Mouse (Mus musculus) heart, postnatal 4 days (tissue): ENCODE results near the gene Astn2. TPM values are rescaled to one million over a fixed set of nuclear protein-coding genes. Genes with fewer than 3 reads are reported as not detected.

Source experiments
- DNase-seq: peaks from one replicate; pipeline ENCODE4 v3.0.0; 2021
- total RNA-seq, 2 experiments: library from RNA; stranded (reverse); gene quantifications; 2 replicates each; pipeline ENCODE4 v1.2.3; 2021

Astn2 gene
- total RNA-seq, 2 experiments from 2014 or later, result 2.7 to 3.5 TPM

- DNase-seq, result no peak
Measured at GRCm38 (mm10) chr4:66158714-66159113, 245.7 kb downstream of the Astn2 start.

- DNase-seq, result no peak
Measured at GRCm38 (mm10) chr4:66157439-66158113, 246.8 kb downstream of the Astn2 start.

- DNase-seq, result no peak
Measured at GRCm38 (mm10) chr4:66146546-66146945, 257.9 kb downstream of the Astn2 start.

- no peak for DNase-seq
Measured at GRCm38 (mm10) chr4:66126181-66126580, 278.2 kb downstream of the Astn2 start.

GRCm38 (mm10) chr4:66122766-66123358 is 281.5 kb downstream of the Astn2 start:
- no peak for DNase-seq

GRCm38 (mm10) chr4:66114243-66114642 is 290.2 kb downstream of the Astn2 start:
- DNase-seq, result no peak

GRCm38 (mm10) chr4:66102037-66102436 is 302.4 kb downstream of the Astn2 start:
- DNase-seq, result no peak

- peak; percentile 32 for DNase-seq
Measured at GRCm38 (mm10) chr4:66097629-66098028, 306.8 kb downstream of the Astn2 start.

- no peak for DNase-seq
Measured at GRCm38 (mm10) chr4:66096104-66096503, 308.3 kb downstream of the Astn2 start.

- no peak for DNase-seq
Measured at GRCm38 (mm10) chr4:66057161-66057560, 347.2 kb downstream of the Astn2 start.

GRCm38 (mm10) chr4:66055690-66056089 is 348.7 kb downstream of the Astn2 start:
- DNase-seq, result no peak

GRCm38 (mm10) chr4:66043014-66043672 is 361.3 kb downstream of the Astn2 start:
- DNase-seq, result no peak

GRCm38 (mm10) chr4:66033826-66034225 is 370.6 kb downstream of the Astn2 start:
- peak; percentile 5 for DNase-seq

GRCm38 (mm10) chr4:66031320-66031870 is 373.0 kb downstream of the Astn2 start:
- DNase-seq, result no peak

GRCm38 (mm10) chr4:66029901-66030300 is 374.5 kb downstream of the Astn2 start:
- DNase-seq, result no peak

GRCm38 (mm10) chr4:66027866-66028265 is 376.5 kb downstream of the Astn2 start:
- DNase-seq, result no peak

GRCm38 (mm10) chr4:66025393-66026062 is 378.9 kb downstream of the Astn2 start:
- peak; percentile 53 for DNase-seq

- DNase-seq, result no peak
Measured at GRCm38 (mm10) chr4:66002936-66003335, 401.5 kb downstream of the Astn2 start.

GRCm38 (mm10) chr4:65983643-65984042 is 420.8 kb downstream of the Astn2 start:
- DNase-seq, result no peak

- peak; percentile 17 for DNase-seq
Measured at GRCm38 (mm10) chr4:65982882-65983281, 421.5 kb downstream of the Astn2 start.

GRCm38 (mm10) chr4:65976251-65976650 is 428.2 kb downstream of the Astn2 start:
- no peak for DNase-seq

- no peak for DNase-seq
Measured at GRCm38 (mm10) chr4:65972395-65972794, 432.0 kb downstream of the Astn2 start.

- no peak for DNase-seq
Measured at GRCm38 (mm10) chr4:65969318-65969717, 435.1 kb downstream of the Astn2 start.
